Mouse (Mus musculus): ENCODE measurements around the gene Josd2. TPM values are rescaled to one million over a fixed set of nuclear protein-coding genes. Genes with fewer than 3 reads are reported as not detected.

The Josd2 gene
- polyA plus RNA-seq, 1 experiment: 169 TPM

DNA sequence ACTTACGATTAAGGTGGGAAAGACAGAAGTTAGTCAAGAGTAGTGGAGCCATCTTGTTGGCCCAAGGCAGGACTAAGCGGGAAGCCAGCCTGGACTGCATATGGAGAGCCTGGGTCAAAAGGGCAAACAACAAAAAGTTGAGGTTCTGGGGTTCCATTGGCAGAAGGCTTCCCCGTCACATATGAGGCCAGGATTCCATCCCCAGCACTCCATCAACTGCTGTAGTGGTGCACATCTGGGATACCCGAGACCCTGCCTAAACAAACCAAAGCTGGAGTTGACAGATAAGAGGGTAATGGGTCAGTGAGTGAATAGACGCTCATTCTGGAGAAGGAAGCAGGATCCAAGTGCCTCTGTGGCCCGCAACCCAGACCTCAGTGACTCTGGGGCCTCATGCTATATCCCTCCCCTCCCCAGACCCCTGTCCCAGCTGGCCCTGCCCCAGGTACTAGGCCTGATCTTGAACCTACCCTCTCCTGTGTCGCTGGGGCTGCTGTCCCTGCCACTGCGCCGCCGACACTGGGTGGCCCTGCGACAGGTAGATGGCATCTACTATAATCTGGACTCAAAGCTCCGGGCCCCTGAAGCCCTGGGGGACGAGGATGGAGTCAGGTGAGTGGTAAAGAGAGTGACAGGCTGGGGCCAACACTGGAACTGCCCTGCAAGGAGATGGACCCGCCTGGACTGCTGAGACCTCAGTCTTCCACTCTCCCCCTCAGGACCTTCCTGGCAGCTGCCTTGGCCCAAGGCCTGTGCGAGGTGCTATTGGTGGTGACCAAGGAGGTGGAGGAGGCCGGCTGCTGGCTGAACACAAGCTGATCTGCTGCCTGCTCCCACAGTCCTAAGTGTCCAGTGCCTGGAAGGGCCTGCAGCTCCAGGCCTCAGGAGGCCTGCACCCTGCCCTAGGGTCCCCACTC lies 3.2 kb downstream of the Josd2 start:
- DNase-seq (ENCODE audit: extremely low spot score in 1 of 2, low spot score in 1 of 2): no peak

DNA sequence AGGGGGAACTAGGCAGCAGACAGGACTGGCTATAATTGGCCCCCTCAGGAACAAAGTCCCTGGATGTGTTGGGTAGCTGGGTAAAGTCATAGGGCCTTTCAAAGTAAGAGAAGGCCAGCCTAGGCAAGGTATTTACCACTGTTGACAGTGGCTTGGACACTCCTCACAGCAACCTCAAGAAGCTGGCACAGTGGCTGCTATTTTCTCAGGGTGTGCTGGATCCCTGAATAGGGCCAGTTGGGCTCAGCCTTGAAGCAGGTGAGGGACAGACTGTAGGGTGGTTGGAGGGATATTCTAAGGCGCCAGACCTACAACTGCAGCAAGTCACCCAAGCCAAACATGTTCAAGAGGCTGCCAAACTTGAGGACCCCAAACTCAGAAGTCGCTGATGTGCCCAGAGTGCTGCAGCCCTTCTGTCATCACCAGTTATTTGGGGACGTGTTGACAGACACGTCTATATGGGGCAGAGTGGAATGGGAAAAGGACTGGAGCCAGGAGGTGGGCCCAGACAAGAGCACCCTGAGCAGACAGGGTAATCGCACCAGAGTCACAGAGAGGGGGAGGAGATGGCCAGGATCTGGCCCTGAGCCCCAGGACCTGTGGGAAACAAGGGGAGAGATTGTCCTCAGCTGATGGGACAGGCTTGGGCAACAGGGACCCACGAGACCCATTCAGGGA lies 4.2 kb downstream of the Josd2 start:
- no peak for DNase-seq (ENCODE audit: extremely low spot score in 1 of 2, low spot score in 1 of 2)

- no peak for DNase-seq (ENCODE audit: extremely low spot score in 1 of 2, low spot score in 1 of 2)
Observed at GRCm38 (mm10) chr7:44472558-44472885, 4.7 kb downstream of the Josd2 start.

GRCm38 (mm10) chr7:44472961-44473646 lies 5.3 kb downstream of the Josd2 start:
- no peak for DNase-seq (ENCODE audit: extremely low spot score in 1 of 2, low spot score in 1 of 2)

DNA sequence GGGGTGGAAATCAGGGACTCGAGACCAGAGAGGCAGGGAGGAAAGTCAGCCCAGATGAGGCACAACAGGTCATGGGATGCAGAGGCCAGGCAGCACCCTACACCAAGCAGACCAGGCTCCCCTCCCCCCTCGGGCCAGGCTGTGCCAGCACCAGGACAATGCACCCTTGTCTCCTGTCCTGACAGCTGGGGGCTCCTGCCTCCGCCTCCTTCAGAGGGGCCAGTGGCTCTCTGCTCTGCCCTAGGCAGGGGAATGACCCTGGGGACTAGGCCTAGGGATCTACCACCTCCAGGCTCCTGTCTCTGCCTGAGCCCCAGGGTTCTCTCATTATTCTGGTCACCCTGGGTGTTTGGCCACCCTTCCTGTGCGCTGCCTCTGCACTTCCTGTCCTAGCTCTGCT lies 6.6 kb downstream of the Josd2 start:
- DNase-seq (ENCODE audit: extremely low spot score in 1 of 2, low spot score in 1 of 2): peak; percentile 73 to 74

- DNase-seq (ENCODE audit: extremely low spot score in 1 of 2, low spot score in 1 of 2): no peak
Observed at GRCm38 (mm10) chr7:44475046-44475614, 7.3 kb downstream of the Josd2 start.

DNA sequence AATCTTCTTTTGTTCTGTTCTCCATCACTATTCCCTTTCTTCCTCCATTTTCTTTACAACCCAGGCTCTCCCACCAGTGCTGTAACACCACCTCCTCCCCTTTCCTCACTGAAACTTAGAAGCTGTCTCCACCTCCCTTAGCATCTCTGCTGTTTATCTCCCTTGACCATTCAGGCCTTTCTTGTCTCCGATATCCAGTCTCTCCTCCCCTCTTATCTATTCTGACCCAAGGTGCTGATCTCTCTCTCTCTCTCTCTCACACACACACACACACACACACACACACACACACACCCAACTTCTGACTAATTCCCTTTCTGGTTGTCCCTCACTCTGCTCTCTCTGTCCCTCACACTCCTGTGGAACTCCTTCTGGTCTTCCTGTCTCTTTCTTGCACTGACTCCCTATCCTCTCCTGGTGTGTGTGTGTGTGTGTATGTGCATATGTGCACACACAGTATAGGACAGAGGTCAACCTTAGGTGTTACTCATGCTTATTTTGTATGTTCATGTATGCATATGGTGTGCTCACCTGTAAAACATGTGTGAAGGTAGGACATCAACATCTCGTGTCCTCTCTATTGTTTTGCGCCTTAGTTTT lies 15.2 kb downstream of the Josd2 start:
- no peak for DNase-seq (ENCODE audit: extremely low spot score in 1 of 2, low spot score in 1 of 2)

- no peak for DNase-seq (ENCODE audit: extremely low spot score in 1 of 2, low spot score in 1 of 2)
Observed at GRCm38 (mm10) chr7:44484109-44484508, 16.3 kb downstream of the Josd2 start.

GRCm38 (mm10) chr7:44484841-44485571 lies 17.2 kb downstream of the Josd2 start:
- peak in 1 of 2 experiments; percentile 92 for DNase-seq (ENCODE audit: extremely low spot score in 1 of 2, low spot score in 1 of 2)

- DNase-seq (ENCODE audit: extremely low spot score in 1 of 2, low spot score in 1 of 2): no peak
Observed at GRCm38 (mm10) chr7:44485572-44486195, 17.9 kb downstream of the Josd2 start.

- no peak for DNase-seq (ENCODE audit: extremely low spot score in 1 of 2, low spot score in 1 of 2)
Observed at GRCm38 (mm10) chr7:44486927-44487575, 19.3 kb downstream of the Josd2 start.

GRCm38 (mm10) chr7:44487936-44488335 lies 20.2 kb downstream of the Josd2 start:
- no peak for DNase-seq (ENCODE audit: extremely low spot score in 1 of 2, low spot score in 1 of 2)

- DNase-seq (ENCODE audit: extremely low spot score in 1 of 2, low spot score in 1 of 2): no peak
Observed at GRCm38 (mm10) chr7:44488545-44488944, 20.8 kb downstream of the Josd2 start.

DNA sequence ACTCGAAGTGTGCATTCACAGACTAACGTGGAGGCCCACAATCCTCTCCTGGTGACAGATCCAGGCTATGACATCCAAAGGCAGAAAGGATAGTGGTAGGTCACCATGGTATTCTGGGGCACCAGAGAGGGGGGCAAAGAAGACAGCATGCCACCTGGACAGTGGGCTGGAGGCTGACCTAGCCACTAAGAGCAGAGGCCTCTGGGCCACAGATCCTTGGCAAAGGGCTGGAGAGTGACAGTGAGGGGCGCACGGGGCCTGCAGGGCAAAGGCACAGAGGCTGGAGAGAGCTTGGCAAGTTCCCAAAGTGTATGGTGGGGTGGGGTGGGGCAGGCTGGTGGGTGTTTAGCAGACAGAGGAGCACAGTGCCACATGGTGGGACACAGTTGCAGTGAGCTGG lies 22.5 kb downstream of the Josd2 start:
- DNase-seq (ENCODE audit: extremely low spot score in 1 of 2, low spot score in 1 of 2): no peak

- no peak for DNase-seq (ENCODE audit: extremely low spot score in 1 of 2, low spot score in 1 of 2)
Observed at GRCm38 (mm10) chr7:44491391-44491790, 23.6 kb downstream of the Josd2 start.

DNA sequence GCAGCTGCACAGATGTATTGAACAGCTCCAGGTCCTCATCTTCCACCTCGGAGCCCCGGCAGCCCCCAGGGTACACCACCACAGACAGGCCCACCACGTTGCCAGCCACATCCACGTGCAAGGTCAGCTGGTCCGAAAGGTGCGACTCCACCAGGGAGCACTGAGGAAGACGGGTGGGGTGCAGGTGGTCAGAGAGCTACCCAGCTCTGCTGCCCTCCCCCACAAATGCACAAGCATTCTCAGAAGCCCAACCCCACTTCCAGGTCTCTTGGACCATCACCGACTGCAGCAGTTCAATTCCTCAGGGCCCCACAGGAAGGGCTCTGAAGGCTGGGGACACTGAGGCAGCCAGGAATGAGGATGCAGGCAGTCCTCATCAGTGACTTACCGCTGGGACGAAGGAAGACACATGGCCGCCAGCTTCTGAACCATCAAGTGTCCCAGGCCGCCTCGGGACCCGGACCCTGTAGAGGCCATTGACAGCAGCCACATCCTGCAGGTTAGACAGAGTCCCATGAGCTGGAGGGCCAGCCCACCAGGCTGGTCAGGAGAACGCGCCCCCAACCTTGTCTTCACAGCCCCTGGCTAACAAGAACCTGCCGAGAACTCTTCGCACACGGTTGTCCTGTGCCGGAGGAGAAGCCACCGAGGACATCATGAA lies 24.5 kb downstream of the Josd2 start:
- DNase-seq (ENCODE audit: extremely low spot score in 1 of 2, low spot score in 1 of 2): no peak

DNA sequence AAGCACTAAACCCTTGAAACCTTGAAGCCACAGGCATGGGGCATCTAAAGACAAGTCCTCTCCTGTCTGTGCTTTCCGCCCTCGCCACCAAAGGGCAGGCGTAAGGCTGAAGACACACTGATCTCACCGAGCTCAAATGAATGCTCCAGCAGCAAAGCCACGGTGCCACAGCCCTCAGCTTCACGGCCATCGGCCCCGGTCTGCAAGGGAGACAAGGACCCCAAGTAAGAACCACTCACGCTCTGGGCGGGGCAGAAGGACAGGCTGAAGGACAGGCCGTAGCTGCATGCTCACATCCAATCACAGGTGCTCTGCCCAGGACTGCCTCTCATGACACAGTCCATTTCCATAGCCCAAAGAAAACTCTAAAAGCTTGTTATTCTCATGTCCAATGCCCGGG lies 26.9 kb downstream of the Josd2 start:
- no peak for DNase-seq (ENCODE audit: extremely low spot score in 1 of 2, low spot score in 1 of 2)

GRCm38 (mm10) chr7:44495086-44495485 lies 27.3 kb downstream of the Josd2 start:
- no peak for DNase-seq (ENCODE audit: extremely low spot score in 1 of 2, low spot score in 1 of 2)

All from frontal cortex, adult 2 months (tissue).